Mouse (Mus musculus) spleen, postnatal 4 days (tissue): ENCODE results near the gene Swsap1.

Experiments used
- DNase-seq, 2 experiments: peaks; one replicate each; pipeline ENCODE4 v3.0.0; 2022; ENCODE audit warnings: low spot score in 2 of 2

Gene Swsap1

GRCm38 (mm10) chr9:21935466-21936131 is 20.0 kb upstream of the Swsap1 start:
- no peak for DNase-seq

GRCm38 (mm10) chr9:21936692-21937570 is 18.6 kb upstream of the Swsap1 start, which contains the start of gene Plppr2:
Gene Plppr2 (plus strand): TSS chr9:21937033.
- DNase-seq: peak; percentile 87 to 92

GRCm38 (mm10) chr9:21937711-21938175 is 17.8 kb upstream of the Swsap1 start:
- DNase-seq: no peak

- no peak for DNase-seq
These were observed 17.2 kb upstream of the Swsap1 start for GRCm38 (mm10) chr9:21938234-21938855.

GRCm38 (mm10) chr9:21943046-21943445 is 12.5 kb upstream of the Swsap1 start:
- no peak for DNase-seq

- no peak for DNase-seq
These were observed 11.9 kb upstream of the Swsap1 start for GRCm38 (mm10) chr9:21943638-21944037.

GRCm38 (mm10) chr9:21944267-21944666 is 11.3 kb upstream of the Swsap1 start:
- peak in 1 of 2 experiments; percentile 65 for DNase-seq

- DNase-seq: no peak
These were observed 7.9 kb upstream of the Swsap1 start for GRCm38 (mm10) chr9:21947540-21948130.

- DNase-seq: no peak
These were observed 7.4 kb upstream of the Swsap1 start for GRCm38 (mm10) chr9:21948146-21948545.

- DNase-seq: no peak
These were observed 6.8 kb upstream of the Swsap1 start for GRCm38 (mm10) chr9:21948790-21949189.

- peak; percentile 76 to 94 for DNase-seq
These were observed 5.2 kb upstream of the Swsap1 start for GRCm38 (mm10) chr9:21950322-21950721.

GRCm38 (mm10) chr9:21951977-21952376 is 3.6 kb upstream of the Swsap1 start:
- no peak for DNase-seq

- DNase-seq: no peak
These were observed 2.0 kb upstream of the Swsap1 start for GRCm38 (mm10) chr9:21953600-21953999.

GRCm38 (mm10) chr9:21954635-21955034 is 920 bp upstream of the Swsap1 start:
- no peak for DNase-seq

GRCm38 (mm10) chr9:21955225-21955569 is 358 bp upstream of the Swsap1 start:
- no peak for DNase-seq

GRCm38 (mm10) chr9:21958372-21958771 is 2.8 kb downstream of the Swsap1 start:
- DNase-seq: peak in 1 of 2 experiments; percentile 50

GRCm38 (mm10) chr9:21959244-21959643 is 3.7 kb downstream of the Swsap1 start:
- no peak for DNase-seq

GRCm38 (mm10) chr9:21960135-21960534 is 4.6 kb downstream of the Swsap1 start:
- DNase-seq: no peak

- no peak for DNase-seq
These were observed 5.1 kb downstream of the Swsap1 start for GRCm38 (mm10) chr9:21960558-21961208.

GRCm38 (mm10) chr9:21961366-21961980 is 5.9 kb downstream of the Swsap1 start:
- DNase-seq: peak; percentile 50 to 75

GRCm38 (mm10) chr9:21962010-21962409 is 6.5 kb downstream of the Swsap1 start:
- DNase-seq: no peak
